Mouse (Mus musculus): ENCODE measurements around the gene Podnl1. TPM values are rescaled to one million over a fixed set of nuclear protein-coding genes. Genes with fewer than 3 reads are reported as not detected.

Gene Podnl1
- polyA plus RNA-seq, 1 experiment: 0.74 TPM

DNA sequence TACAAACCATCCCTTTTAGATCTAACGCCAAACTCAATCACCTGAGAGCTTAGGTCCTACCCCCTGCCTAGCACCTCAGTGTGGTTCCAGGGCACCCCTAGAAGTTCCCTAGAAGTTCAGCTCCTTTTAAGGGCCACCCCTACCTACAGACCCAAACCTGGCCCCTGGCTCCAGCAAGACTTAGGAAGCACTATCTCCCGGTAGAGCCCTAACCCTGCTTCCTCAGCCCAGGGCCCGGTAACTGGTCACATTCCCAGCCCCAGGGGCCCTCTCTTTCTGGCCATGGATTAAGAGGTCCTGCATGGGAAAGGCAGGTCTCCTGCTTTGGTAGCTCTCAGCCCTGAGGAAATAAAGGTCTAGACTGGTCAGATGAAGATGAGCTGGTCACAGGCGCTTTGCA lies 54.2 kb downstream of the Podnl1 start:
- no peak for TF ChIP-seq POLR2A (IDR thresholded peaks at IDR 0.05; ENCODE audit: borderline replicate concordance, low read depth, low read length)
- TF ChIP-seq CTCF (IDR thresholded peaks at IDR 0.05; ENCODE audit: low read depth, low read length): no peak
- no peaks in the 10 kb centered on the region for H3K4me1 ChIP-seq (ENCODE audit: control insufficient read depth, insufficient read depth, low read length)
- H3K27ac ChIP-seq (ENCODE audit: insufficient read depth, low read depth, low read length): no peak overlapping the region
- H3K4me3 ChIP-seq (ENCODE audit: insufficient read depth, low read length): no peak overlapping the region

GRCm38 (mm10) chr8:84180530-84181190 lies 54.9 kb downstream of the Podnl1 start:
- H3K27ac ChIP-seq (ENCODE audit: insufficient read depth, low read depth, low read length): no peak overlapping the region
- H3K4me1 ChIP-seq (ENCODE audit: control insufficient read depth, insufficient read depth, low read length): no peaks in the 10 kb centered on the region
- no peak overlapping the region for H3K4me3 ChIP-seq (ENCODE audit: insufficient read depth, low read length)
- TF ChIP-seq CTCF (IDR thresholded peaks at IDR 0.05; ENCODE audit: low read depth, low read length): no peak
- TF ChIP-seq POLR2A (IDR thresholded peaks at IDR 0.05; ENCODE audit: borderline replicate concordance, low read depth, low read length): no peak

Other genes with a start within 250 kb of the Podnl1 start
- gene Adgrl1, start 225.9 kb upstream of the Podnl1 start, polyA plus RNA-seq (2012; ENCODE audit: insufficient read depth, insufficient read length, missing spikeins): 0.31 and 2.0 TPM in 2 replicates
- gene Gm10644, start 170.8 kb upstream of the Podnl1 start, polyA plus RNA-seq (2012; ENCODE audit: insufficient read depth, insufficient read length, missing spikeins): 0.98 and 1.3 TPM in 2 replicates
- 41.3 and 42.9 TPM in 2 replicates for gene Asf1b, start 170.5 kb upstream of the Podnl1 start, polyA plus RNA-seq (2012; ENCODE audit: insufficient read depth, insufficient read length, missing spikeins)
- 73.1 and 81.8 TPM in 2 replicates for gene Prkaca, start 153.0 kb upstream of the Podnl1 start, polyA plus RNA-seq (2012; ENCODE audit: insufficient read depth, insufficient read length, missing spikeins)
- gene Samd1, start 128.3 kb upstream of the Podnl1 start, polyA plus RNA-seq (2012; ENCODE audit: insufficient read depth, insufficient read length, missing spikeins): 70.3 and 82.9 TPM in 2 replicates
- 0.56 TPM in 1 of 2 replicates, not detected in the other for gene 1700067K01Rik, start 124.5 kb upstream of the Podnl1 start, polyA plus RNA-seq (2012; ENCODE audit: insufficient read depth, insufficient read length, missing spikeins)
- 2.4 and 2.8 TPM in 2 replicates for gene 2210011C24Rik, start 113.8 kb upstream of the Podnl1 start, polyA plus RNA-seq (2012; ENCODE audit: insufficient read depth, insufficient read length, missing spikeins)
- not detected in 2 replicates for gene Palm3, start 104.5 kb upstream of the Podnl1 start, polyA plus RNA-seq (2012; ENCODE audit: insufficient read depth, insufficient read length, missing spikeins)
- gene Il27ra, start 83.4 kb upstream of the Podnl1 start, polyA plus RNA-seq (2012; ENCODE audit: insufficient read depth, insufficient read length, missing spikeins): 0.68 and 1.7 TPM in 2 replicates
- not detected in 2 replicates for gene Rln3, start 81.0 kb upstream of the Podnl1 start, polyA plus RNA-seq (2012; ENCODE audit: insufficient read depth, insufficient read length, missing spikeins)
- gene Gm10643, start 60.9 kb upstream of the Podnl1 start, polyA plus RNA-seq (2012; ENCODE audit: insufficient read depth, insufficient read length, missing spikeins): 0.58 and 1.0 TPM in 2 replicates
- 17.2 TPM in 2 replicates for gene Rfx1, start 59.2 kb upstream of the Podnl1 start, polyA plus RNA-seq (2012; ENCODE audit: insufficient read depth, insufficient read length, missing spikeins)
- gene Dcaf15, start 21.2 kb upstream of the Podnl1 start, polyA plus RNA-seq (2012; ENCODE audit: insufficient read depth, insufficient read length, missing spikeins): 17.2 and 23.7 TPM in 2 replicates
- 23.6 and 28.8 TPM in 2 replicates for gene Cc2d1a, start 21.9 kb downstream of the Podnl1 start, polyA plus RNA-seq (2012; ENCODE audit: insufficient read depth, insufficient read length, missing spikeins)
- 0.49 and 1.2 TPM in 2 replicates for gene 4930432K21Rik, start 22.0 kb downstream of the Podnl1 start, polyA plus RNA-seq (2012; ENCODE audit: insufficient read depth, insufficient read length, missing spikeins)
- not detected in 2 replicates for gene Nanos3, start 59.2 kb downstream of the Podnl1 start, polyA plus RNA-seq (2012; ENCODE audit: insufficient read depth, insufficient read length, missing spikeins)
- gene Zswim4, start 111.1 kb downstream of the Podnl1 start, polyA plus RNA-seq (2012; ENCODE audit: insufficient read depth, insufficient read length, missing spikeins): 9.4 and 10.9 TPM in 2 replicates
- 164 and 172 TPM in 2 replicates for gene D8Ertd738e, start 123.7 kb downstream of the Podnl1 start, polyA plus RNA-seq (2012; ENCODE audit: insufficient read depth, insufficient read length, missing spikeins)
- gene Mri1, start 131.3 kb downstream of the Podnl1 start, polyA plus RNA-seq (2012; ENCODE audit: insufficient read depth, insufficient read length, missing spikeins): 10.0 and 11.6 TPM in 2 replicates
- gene Ccdc130, start 144.4 kb downstream of the Podnl1 start, polyA plus RNA-seq (2012; ENCODE audit: insufficient read depth, insufficient read length, missing spikeins): 22.8 and 27.3 TPM in 2 replicates